Mouse (Mus musculus) lung, adult 2 months (tissue): Measurements from ENCODE around the gene Ccna1.

Source experiments
- CTCF ChIP-seq: fragments of 200-500 bp; IDR thresholded peaks from 2 replicates; pipeline ENCODE4 v1.5.1; 2011; ENCODE audit warnings: mild to moderate bottlenecking, low read length, control low read depth; ENCODE audit not compliant: insufficient read depth
- POLR2A ChIP-seq: fragments of 200-500 bp; IDR thresholded peaks from 2 replicates; pipeline ENCODE4 v1.6.1; 2011; ENCODE audit warnings: low read depth, mild to moderate bottlenecking, control low read depth, low read length, borderline replicate concordance; ENCODE audit errors: extremely low read depth

DNA sequence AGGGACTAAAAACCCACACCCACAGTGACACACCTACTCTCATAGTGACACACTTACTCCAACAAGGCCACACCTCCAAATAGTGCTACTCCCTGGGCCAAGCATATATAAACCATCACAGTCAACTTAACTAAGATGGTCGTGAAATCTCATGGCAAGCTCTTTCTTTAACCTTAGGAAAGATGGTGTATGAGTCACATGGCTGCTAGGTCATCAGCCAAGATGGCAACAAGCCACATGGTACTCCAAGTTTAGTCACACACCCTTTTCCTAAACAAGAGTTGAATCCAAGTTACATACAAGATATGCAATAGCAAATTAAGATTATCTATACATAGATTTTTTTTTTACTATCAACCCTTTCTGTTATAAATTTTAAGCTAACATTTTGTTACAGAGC lies 37.9 kb upstream of the Ccna1 start:
- TF ChIP-seq CTCF (no peak), POLR2A (no peak)
